Mouse (Mus musculus) gastrocnemius, postnatal 10 days (tissue): Measurements from ENCODE around the gene Sema3d. TPM values are rescaled to one million over a fixed set of nuclear protein-coding genes. Genes with fewer than 3 reads are reported as not detected.

Experiments used
- DNase-seq: peaks from one replicate; pipeline ENCODE4 v3.0.0; 2021; ENCODE audit warnings: mixed read lengths
- long read RNA-seq, 2 experiments: library from polyadenylated mRNA; stranded (forward); transcript quantifications; one replicate each; pipeline ENCODE4 v2.0.0; 2021
- total RNA-seq, 2 experiments: library from RNA; stranded (reverse); gene quantifications; 2 replicates each; pipeline ENCODE4 v1.2.3; 2021

Gene Sema3d
- total RNA-seq = 1 to 10 TPM; 2.6 to 5.9 TPM
- long read RNA-seq, experiment 1 = 0 reads
- long read RNA-seq, experiment 2, full-length matches to known transcripts = 1 of 1 reads
- long read RNA-seq, experiment 2, partial matches to known transcripts = 0 of 1 reads
- long read RNA-seq, experiment 2, other reads (novel, unspliced or antisense) = 0 of 1 reads

DNA sequence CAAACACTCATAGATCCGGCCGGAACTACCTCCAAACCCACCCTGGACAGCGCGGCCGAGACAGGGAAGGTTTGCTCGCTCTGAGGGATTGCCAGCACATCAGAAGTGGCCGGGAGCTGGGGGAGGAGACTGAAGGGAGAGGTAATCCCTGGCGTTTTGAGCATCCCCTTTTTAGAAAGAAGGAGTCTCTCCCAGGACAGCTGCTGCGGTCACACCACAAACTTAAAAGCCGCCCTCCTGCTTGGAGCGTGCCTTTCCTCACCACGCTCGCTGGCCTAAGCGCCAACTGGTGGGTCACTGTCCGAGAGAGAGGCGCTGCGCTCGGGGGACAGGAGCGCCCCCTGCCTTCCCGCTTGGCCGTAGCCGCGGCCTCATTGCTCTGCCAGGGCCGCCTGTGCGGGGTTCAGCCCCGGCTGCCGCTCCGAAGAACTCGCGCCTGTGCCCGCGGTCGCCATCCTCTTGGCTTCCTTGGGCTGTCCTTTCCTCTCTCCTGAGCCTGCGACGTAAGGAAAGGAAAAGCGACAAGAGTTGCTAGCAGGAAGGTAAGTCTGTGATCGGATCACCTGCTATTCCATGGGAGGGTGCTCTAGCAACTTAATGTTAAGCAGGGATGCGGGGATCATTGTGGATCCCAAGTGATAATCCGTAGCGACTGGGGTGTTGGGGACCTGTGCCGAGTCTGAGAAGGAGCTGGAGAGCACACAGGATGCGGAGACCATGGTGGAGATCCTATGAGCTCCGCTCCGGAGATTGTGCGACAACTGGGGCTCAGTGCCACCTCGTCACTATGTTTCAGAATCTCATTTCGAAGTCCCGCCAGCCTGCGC is at the start of gene Sema3d:
Sema3d (plus strand) TSS at position 253 of the 827 bp plus-strand sequence.
- DNase-seq = peak; percentile 74

GRCm38 (mm10) chr5:12377261-12377660 is 5.9 kb upstream of the Sema3d start:
- DNase-seq = no peak

DNA sequence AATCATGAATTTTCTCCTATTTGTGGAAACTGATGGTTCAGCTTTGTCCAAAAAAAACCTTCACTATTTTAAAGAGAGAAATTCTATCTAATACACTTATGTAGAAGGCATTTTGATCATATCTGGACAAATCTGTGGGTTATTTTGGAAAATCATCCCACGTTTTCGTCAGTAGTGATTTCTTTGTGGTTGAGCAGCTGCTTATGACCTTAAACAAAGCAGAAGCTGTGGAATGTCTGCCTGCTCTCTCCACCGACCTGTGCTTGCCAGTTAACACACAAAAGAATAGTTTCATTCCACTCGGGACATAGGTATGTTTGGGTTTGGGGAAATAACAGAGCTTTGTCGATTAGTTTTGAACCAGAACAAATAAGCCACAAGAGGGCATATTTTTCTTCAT is 4.3 kb upstream of the Sema3d start:
- no peak for DNase-seq

DNA sequence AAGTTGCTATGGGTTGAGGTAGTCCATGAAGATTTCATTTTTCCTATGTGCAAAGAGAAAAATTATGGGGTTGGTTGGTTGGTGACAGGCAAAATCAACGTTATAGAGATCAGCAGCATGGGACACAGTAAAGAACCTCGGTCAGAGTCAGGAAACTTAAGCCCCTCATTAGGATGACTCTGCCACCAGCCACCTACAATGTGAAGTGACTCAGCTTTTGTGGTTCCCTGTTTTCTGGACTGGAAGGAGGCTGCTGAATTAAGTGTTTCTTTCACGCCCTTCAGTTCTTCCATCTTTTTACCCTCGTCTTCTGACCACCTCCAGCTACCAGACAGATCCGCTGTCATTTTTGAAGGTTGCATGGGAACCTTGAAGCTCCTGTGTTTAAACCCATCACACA is 1.2 kb upstream of the Sema3d start:
- DNase-seq = no peak

DNA sequence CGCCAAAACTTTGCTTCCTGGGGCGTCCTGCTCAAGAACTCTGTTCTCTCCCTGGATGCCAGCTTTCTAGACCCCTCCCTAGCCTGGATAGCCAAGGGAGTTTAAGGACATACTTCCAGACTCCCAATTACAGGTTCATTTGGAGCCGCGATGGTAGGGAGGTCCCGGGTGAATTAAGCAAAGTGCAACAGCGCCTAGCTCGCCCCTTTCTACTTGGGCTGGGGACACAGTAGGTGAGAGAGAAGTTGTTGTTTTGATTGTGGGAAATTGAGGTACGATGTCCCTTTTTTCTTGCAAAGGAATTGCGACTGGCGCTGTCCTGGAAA is 738 bp downstream of the Sema3d start:
- no peak for DNase-seq

DNA sequence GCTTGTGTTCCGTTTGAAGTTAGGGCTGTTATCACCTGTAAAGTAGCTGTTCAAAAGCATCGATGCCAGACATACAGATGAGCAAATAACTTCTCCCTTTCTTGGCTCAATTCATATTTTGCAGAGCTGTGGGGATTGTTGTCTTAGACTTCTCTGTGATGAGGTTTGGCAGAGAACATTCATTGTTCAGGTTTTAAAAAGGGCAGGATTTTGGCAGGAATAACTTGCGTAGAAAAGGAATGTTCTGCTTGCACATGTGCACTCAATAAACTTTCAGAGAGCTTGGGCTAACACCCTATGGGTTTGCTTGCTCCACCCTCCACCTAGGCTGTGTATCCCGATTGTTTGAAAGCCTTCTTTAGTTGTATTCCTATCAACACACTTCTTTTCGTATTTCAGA is 9.5 kb downstream of the Sema3d start:
- no peak for DNase-seq

GRCm38 (mm10) chr5:12399271-12399670 is 16.1 kb downstream of the Sema3d start:
- no peak for DNase-seq

DNA sequence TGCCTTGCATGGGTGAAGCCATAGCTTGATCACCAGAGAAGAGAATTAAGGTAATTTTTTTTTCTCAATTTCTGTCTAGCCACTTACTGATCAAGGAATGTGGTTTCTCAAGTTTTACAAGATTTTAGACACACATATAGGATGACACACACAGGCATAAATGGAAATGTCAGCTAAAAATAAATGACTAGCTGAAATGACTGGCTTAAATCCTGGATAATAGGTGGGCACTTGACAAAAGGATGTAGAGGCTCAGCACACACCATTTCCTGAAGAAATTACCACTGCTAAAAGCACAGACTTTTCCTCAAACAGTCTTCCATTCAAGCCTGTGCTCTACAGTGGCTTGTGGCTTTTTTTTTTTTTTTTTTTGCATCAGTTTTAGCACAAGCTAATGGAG is 21.0 kb downstream of the Sema3d start:
- DNase-seq = no peak

GRCm38 (mm10) chr5:12412595-12412994 is 29.4 kb downstream of the Sema3d start:
- DNase-seq = no peak

GRCm38 (mm10) chr5:12423264-12423663 is 40.1 kb downstream of the Sema3d start:
- no peak for DNase-seq

DNA sequence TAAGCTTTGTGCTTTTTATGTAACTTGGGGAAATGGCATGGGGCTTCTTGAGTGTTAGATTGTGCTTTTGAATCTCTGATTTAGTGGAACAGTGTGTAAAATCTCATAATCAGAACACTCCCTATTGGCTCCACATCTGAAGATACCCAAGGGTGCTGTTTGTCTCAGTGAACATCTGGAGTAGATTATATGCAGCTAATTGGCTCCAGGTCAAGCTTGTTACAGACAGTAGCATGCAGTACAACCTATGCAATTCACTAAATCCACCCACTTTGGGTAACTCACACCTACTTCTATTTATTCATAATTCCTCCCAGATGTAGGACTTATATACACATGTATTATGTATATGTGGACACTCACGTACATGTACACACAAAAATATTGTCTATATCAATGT is 58.6 kb downstream of the Sema3d start:
- DNase-seq = no peak

DNA sequence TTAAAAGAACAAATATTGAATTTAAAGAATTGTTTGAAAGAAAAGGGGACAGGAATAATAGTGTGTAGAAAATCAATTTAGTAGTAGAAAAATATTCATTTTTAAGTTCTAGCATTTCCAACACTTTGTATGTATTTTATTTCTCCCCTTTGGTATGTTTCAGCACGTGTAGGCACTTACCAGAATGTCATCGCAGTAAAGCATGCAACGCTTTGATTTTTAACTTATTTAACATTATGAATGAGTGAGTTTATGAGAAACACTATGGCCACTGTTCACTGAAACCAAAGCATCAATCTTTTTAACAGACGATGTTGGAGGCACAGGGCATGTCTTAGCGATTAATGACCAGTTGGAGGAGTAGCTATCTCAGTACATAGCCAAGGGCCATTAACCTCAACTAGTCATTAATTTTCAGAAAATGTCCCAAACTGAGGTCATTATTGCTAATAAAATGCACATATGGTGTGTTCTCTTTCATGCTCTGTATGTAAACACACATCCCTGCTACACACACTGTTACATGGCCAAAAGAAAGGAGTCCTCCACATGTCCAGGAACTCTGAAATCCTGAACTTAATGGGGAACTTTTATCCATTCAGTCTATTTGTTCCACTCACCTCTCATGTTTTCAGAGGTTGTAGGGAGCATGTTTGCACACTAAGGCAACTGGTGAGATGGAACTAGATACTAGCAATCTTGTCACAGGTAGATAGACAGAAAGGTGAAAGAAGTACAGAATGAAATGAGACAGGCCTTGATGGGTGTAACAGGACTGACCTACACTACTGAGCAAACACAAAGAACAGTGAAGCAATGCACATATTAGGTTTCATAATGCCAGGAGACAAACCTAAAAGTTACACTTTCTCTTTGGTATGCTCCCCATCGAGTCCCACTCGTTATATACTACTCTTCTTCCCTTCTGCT is 59.3 kb downstream of the Sema3d start:
- no peak for DNase-seq

DNA sequence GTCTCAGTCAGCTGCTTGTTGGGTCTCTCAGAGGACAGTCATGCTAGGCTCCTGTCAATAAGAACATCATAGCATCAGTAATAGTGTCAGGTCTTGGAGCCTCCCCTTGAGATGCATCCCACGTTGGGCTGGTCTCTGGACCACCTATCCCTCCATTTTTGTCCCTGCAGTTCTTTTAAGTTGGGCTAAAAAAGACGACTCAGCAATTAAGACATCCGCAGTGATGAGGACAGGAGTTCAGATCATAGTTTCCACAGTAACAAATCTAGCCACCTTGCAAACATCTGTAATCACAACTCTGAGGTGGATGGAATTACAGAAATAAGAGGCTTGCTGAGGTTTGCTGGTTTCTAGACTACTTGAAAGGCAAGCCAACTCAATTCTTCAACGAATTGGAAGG is 67.9 kb downstream of the Sema3d start:
- DNase-seq = no peak

- no peak for DNase-seq
Observed at GRCm38 (mm10) chr5:12454946-12455345, 71.8 kb downstream of the Sema3d start.

GRCm38 (mm10) chr5:12457509-12457908 is 74.3 kb downstream of the Sema3d start:
- no peak for DNase-seq

DNA sequence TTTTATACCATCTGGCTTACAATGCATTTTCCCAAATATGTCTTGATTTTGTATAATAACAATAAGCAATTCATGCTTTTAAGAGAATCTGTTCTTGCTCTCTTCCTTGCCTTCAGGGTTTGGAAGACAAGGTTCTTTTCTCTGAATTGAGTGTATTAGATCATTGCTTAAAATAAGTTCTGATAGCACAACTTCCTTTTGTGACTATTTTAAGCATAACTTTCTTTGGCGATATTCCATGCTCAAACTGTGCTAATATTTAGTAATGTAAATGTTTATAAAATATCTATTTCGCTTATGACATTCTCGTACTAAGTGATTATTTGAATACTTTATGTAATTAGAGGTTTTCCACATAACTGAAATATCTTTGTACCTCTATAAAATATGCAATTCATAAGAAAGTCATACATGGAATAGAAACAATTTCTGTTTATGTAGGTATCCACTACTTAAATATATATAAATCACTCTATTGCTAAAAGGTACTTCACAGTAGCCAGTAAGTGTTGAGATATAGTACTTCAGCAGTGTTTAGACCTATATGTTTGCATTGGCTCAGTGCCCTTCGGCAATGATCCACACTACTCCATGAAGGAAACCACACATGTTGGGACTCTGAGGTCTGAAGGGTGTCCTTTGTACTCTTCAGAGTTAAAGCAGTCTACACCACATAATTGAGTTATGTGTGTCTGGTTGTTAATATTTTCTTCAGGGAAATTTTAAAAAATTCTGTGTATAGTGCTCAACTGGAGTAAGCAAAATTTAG is 84.6 kb downstream of the Sema3d start:
- DNase-seq = no peak

DNA sequence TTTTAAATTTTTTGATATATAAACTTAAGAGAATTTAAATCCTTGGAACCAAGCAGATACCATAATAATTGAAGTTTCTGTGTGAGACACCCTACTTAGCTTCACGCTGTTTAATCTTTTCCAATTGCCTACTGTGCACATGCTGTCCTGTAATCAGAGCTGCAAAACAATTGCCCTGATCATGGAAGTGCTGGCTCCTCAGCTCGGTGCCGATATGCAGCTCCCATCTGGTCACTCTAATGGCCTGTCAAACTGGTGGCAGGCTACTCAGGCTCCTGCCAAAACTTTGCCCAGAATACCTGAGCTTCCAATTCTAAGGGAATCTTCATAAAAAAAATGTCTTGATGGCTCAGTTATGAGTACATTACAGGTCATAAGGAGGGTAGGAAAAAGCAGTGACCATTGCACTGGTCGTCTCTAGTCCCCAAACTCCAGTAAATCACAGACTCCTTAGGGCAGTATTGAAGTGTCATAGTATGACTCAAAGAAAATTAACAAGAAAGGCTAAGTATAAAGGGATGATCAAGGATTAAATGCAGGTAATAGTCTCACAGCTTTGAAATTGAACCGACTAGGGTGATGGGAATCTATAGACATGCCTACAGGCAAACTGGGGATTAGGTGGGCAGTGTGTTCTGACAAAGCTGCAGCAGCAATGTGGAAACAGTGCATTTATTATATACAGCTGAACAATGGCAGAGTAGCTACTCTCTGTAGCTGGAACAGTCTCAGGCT is 91.9 kb downstream of the Sema3d start:
- DNase-seq = no peak

GRCm38 (mm10) chr5:12475639-12475916 is 92.4 kb downstream of the Sema3d start:
- DNase-seq = no peak

- no peak for DNase-seq
Observed at GRCm38 (mm10) chr5:12487926-12488325, 104.7 kb downstream of the Sema3d start.

GRCm38 (mm10) chr5:12491704-12492103 is 108.5 kb downstream of the Sema3d start:
- DNase-seq = no peak

DNA sequence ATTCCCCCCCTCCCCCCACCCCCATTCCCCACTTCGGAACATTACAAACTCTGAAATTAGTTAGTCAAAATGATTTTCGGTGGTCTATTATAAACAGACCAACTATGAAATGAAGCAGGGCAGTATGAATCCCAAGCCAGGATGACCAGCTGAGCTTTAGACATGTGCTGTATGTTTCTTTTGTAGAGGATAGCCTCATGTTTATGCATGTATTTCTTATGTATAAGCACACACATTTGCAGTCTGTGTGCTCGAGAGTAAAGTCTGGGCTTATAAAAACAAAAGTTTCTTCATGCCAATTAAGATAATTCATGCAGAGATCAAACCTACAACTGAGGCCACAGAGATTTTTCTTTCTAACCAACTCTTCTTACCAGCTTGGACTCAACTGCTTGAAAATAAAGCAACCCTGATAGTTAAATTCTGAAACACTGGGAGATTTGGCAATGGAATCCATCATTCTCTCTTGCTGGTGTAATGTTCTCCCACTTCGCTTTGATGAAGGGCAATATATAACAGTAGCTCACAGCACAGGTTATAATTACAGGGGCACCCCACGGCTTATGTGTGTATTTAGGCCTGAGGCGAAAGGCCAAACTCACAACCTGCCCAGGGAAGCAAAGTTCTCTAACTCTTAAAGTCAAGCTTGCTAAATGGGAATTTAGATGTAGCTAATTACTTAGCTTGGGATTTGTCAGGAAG is 115.2 kb downstream of the Sema3d start:
- no peak for DNase-seq
